Mouse (Mus musculus) heart, adult 9 months (tissue): ENCODE results near the gene Vdac2.

ENCODE experiments used
- DNase-seq, 2 experiments: peaks; one replicate each; pipeline ENCODE4 v3.0.0; 2022; ENCODE audit warnings: low spot score in 2 of 2

The Vdac2 gene

GRCm38 (mm10) chr14:21851996-21852791 lies 27.2 kb downstream of the Vdac2 start:
- peak; percentile 70 to 71 for DNase-seq

- DNase-seq: peak; percentile 61 to 63
Observed at GRCm38 (mm10) chr14:21853456-21854109, 28.5 kb downstream of the Vdac2 start.

DNA sequence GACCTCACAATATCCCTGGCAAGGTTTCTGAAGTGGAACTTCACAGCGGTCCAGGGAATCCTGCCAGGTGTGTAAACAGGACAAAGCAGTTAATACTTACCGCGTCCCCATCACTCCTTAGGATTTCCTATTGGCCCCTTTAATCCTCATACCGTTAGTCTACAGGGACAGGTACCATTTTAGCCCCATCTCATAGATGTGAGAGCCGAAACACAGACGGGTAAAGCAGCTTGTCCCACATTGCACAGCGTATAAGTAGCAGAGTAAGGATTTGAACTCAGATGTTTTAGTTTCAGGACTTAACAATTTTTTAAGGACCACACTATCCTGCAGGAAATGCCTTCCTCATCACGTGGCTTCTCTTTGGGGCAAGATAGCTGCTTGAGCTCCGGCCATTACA lies 29.2 kb downstream of the Vdac2 start:
- DNase-seq: no peak

DNA sequence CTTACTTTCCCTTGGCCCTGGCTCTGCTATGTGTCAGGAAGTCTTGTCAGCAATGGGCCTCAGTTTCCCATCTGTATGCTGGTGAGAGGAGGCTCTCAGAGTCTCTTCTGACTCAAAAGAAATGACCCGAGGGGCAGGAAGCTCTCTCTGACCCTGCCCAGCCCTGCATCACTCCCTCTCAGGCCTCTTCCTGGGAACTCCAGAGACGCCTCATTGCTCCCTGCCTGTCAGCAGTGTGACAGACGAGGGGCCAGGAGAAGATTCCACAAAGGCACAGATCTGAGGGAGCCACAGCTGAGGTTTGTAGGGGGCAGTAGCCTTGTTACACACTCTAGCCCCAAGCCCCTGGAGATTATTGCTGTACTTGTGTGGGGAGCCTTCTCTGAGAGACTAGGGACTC lies 30.9 kb downstream of the Vdac2 start:
- no peak for DNase-seq

GRCm38 (mm10) chr14:21856886-21857285 lies 31.8 kb downstream of the Vdac2 start:
- no peak for DNase-seq

DNA sequence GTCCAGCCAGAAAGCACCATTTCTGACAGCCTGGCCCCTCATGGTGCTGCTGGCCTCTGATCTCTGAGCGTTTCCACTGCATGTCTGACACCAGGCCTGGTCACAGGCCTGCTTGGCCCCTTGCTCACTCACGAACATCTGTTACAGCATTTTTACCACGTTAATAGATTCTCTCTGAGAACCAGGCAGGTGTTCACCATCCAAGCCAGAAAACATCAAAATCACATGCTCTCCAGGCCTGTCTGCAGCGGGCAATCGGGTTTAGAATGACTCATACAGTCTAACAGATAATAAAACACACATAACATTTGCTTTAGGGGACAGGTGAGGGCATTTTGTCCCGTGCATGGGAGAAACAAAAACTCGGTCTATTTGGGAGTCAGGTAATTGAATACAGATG lies 41.3 kb downstream of the Vdac2 start:
- no peak for DNase-seq

DNA sequence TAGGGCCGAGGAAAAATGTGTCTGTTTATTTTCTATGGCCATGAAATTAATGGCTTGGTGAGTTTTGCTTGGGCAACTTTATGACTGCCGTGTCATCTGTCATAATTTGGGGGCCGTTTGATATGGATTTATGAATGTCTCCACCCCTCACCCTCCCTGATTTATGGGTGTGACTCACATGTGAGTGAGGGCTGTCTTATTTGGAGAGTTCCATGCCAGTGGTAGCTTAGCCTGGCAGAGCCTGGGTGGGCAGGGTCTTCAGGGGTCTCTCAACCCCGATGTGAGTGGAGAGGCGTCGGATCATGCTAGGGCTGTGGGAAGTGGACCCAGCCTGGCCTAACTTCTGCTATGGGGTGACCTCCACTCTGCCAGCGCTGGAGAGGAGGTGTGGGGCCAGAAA lies 41.8 kb downstream of the Vdac2 start:
- DNase-seq: no peak

DNA sequence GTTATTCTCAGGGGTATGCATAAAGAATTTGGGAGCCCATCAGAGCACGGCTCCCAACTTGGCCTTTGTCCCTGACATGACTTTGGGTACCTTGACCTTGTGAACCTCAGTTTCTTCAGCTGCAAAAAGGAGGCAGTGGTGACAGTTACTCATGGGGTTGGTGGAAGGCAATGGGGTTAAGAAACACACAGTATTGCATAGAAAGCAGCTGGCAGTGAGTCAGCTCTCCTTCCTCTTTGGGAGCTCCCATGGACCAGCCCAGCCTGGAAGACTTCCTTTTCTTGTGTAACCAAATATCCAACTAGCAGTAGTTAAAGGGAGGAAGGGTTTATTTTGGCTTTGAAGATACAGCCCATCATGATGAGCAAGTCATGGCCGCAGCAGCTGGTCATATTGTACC lies 65.4 kb downstream of the Vdac2 start:
- DNase-seq: peak in 1 of 2 experiments; percentile 8

GRCm38 (mm10) chr14:21891581-21892340 lies 66.7 kb downstream of the Vdac2 start:
- DNase-seq: no peak

GRCm38 (mm10) chr14:21892341-21892659 lies 67.3 kb downstream of the Vdac2 start:
- no peak for DNase-seq
